Mouse (Mus musculus) cerebellum, adult 11 months (tissue): ENCODE data around the gene Olfr1318.

ENCODE experiments used
- DNase-seq: peaks from one replicate; pipeline ENCODE4 v3.0.0; 2022

Olfr1318 gene

GRCm38 (mm10) chr2:112153898-112154297 lies at the start of gene Olfr1318:
TSS of gene Olfr1318 (plus strand) at chr2:112154198.
- no peak for DNase-seq

GRCm38 (mm10) chr2:112115340-112115739 lies 38.7 kb upstream of the Olfr1318 start, which contains the start of gene Olfr1315-ps1:
TSS of gene Olfr1315-ps1 (minus strand) at chr2:112115440.
- DNase-seq = no peak

GRCm38 (mm10) chr2:112134877-112135276 lies 19.1 kb upstream of the Olfr1318 start, which contains the start of gene Olfr1316:
TSS of gene Olfr1316 (minus strand) at chr2:112134977.
- DNase-seq = no peak

GRCm38 (mm10) chr2:112140029-112140428 lies 14.0 kb upstream of the Olfr1318 start, which contains the start of gene Olfr1317:
TSS of gene Olfr1317 (plus strand) at chr2:112140329.
- DNase-seq = no peak

DNA sequence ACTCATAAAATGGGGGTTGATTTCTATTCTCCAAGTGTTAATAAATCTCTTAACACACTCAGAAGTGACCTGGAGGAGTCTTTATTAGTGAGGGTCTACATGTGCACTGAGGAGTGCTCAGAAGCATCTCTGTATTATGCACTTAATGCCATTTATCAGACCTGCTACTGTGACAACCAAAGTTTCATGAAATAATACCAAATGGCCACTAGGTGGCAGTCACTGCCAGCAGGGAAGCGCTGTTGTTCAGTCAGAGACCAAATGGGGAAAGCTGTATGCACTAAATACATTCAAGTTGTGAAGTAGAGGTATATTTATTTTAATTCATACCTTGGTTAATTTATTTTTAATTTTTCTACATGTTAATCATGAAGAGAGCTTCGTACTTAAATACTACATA lies 42.9 kb downstream of the Olfr1318 start:
- DNase-seq = peak; percentile 7

DNA sequence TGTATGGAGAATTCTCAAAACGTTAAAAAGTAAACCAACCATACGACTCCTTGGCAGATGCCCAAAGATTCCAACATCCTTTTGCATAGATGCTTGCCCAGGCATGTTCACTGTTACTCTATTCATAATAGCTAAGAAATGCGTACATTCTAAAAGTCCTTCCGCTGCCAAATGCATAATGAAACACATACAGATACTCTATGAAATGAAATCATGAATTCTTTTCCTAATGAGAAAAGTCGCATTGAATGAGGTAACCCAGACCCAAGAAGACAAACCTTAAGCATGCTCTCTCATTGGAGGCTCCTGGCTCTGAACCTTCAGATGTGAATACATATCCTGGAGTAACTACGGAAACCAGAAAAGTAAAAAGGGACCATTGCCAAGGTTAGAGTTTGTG lies 49.1 kb downstream of the Olfr1318 start:
- no peak for DNase-seq
